Mouse (Mus musculus): ENCODE measurements around the gene Zswim4.

DNA sequence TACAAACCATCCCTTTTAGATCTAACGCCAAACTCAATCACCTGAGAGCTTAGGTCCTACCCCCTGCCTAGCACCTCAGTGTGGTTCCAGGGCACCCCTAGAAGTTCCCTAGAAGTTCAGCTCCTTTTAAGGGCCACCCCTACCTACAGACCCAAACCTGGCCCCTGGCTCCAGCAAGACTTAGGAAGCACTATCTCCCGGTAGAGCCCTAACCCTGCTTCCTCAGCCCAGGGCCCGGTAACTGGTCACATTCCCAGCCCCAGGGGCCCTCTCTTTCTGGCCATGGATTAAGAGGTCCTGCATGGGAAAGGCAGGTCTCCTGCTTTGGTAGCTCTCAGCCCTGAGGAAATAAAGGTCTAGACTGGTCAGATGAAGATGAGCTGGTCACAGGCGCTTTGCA, 56.9 kb downstream of the Zswim4 start:
- no peak for TF ChIP-seq CTCF (conservative IDR thresholded peaks at IDR 0.05; ENCODE audit: low read length)
- TF ChIP-seq POU5F1 (IDR thresholded peaks at IDR 0.05; ENCODE audit: borderline replicate concordance, low read length): no peak
